Mouse (Mus musculus) neural tube, embryonic 13.5 days (tissue): ENCODE measurements around the gene Spryd3. TPM values are rescaled to one million over a fixed set of nuclear protein-coding genes. Genes with fewer than 3 reads are reported as not detected.

ENCODE experiments used
- ATAC-seq: fragments of 200-750 bp; cut with Nextera tagmentation; 2 replicates; pipeline ENCODE4 v1.8.0; 2017; ENCODE audit warnings: low read depth, mild to moderate bottlenecking, moderate TSS enrichment, moderate library complexity
- H3K27ac ChIP-seq: fragments of 300-500 bp; sonication (generic); replicated peaks from 2 replicates; pipeline ENCODE4 v1.5.1; 2015; ENCODE audit warnings: moderate library complexity, mild to moderate bottlenecking, inconsistent platforms
- H3K27me3 ChIP-seq: fragments of 300-500 bp; sonication (generic); 2 replicates; pipeline ENCODE4 v1.6.1; 2015; ENCODE audit warnings: mild to moderate bottlenecking, inconsistent platforms
- H3K36me3 ChIP-seq: fragments of 300-500 bp; sonication (generic); 2 replicates; pipeline ENCODE4 v1.6.1; 2015; ENCODE audit warnings: mild to moderate bottlenecking, inconsistent platforms
- H3K4me1 ChIP-seq: fragments of 300-500 bp; sonication (generic); replicated peaks from 2 replicates; pipeline ENCODE4 v1.6.1; 2015; ENCODE audit warnings: inconsistent platforms
- H3K4me2 ChIP-seq: fragments of 300-500 bp; sonication (generic); 2 replicates; pipeline ENCODE4 v1.6.1; 2015; ENCODE audit warnings: inconsistent platforms, mild to moderate bottlenecking, moderate library complexity
- H3K4me3 ChIP-seq: fragments of 300-500 bp; sonication (generic); 2 replicates; pipeline ENCODE4 v1.5.1; 2015; ENCODE audit warnings: mild to moderate bottlenecking, inconsistent platforms
- H3K9ac ChIP-seq: fragments of 300-500 bp; sonication (generic); 2 replicates; pipeline ENCODE4 v1.6.1; 2015; ENCODE audit warnings: moderate library complexity, mild to moderate bottlenecking, inconsistent platforms
- H3K9me3 ChIP-seq: fragments of 300-500 bp; sonication (generic); 2 replicates; pipeline ENCODE4 v1.6.1; 2016; ENCODE audit warnings: inconsistent platforms
- WGBS: fragments of 180-500 bp; shearing (Covaris S2); methylation state at CpG from one replicate; pipeline ENCODE4 v1.1.7; 2015; 5-methylcytosine and 5-hydroxymethylcytosine counted together
- polyA plus RNA-seq: library from polyadenylated mRNA; unstranded; fragments of >200 nt; fragmentation: Nextera tagmentation; extraction: Ambion mirVana; gene quantifications from 2 replicates; pipeline ENCODE4 v1.2.1, GENCODE M21; 2015

Gene Spryd3
- polyA plus RNA-seq, 1 experiment from 2014 or later = 54.1 TPM

DNA sequence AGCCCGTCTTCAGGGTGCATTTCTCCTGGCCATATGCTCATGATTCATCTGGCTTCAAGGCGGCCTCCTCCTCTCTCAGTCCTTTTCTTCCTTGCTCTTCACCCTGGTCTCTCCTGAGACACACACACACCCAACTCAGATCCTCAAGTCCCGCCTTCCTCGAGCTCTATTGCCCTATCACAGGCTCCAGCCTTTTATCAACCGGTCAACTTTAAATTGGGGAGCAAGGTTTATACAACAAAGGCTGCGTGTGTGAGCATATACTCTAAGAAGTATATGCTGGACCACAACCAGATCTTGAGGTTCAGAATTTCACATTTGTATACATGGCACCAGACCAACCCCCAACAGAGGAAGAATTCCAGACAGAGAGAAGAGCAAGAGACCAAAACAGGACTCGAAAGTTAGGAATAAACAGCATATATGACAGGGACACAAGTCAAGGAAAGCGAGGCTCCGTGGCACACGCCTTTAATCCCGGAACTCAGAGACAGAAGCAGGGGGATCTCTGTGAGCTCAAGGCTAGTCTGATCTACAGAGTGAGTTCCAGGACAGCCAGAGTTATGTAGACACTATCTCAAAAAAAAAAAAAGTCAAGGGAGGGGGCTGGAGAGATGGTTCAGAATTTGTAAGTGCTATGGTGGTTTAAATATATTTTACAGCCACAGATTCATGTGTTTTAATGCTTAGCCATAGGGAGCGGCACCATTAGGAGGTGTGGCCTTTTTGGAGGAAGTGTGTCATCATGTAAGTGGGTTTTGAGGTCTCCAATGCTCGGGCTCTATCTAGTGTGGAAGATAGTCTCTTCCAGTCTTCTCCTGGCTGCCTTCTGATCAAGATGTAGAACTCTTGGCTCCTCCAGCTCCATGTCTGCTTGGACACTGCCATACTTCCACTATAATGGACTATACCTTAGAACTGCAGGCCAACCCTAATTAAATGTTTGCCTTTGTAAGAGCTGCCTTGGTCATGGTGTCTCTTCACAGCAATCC, 65.3 kb downstream of the Spryd3 start:
- Histone ChIP-seq H3K27me3 (peaks cover 34% of the 10 kb centered on the region), H3K36me3 (no peaks in the 10 kb centered on the region), H3K4me3 (no peak overlapping the region), H3K4me1 (peaks cover 19% of the 10 kb centered on the region), H3K27ac (no peak overlapping the region), H3K4me2 (no peak overlapping the region), H3K9ac (no peak overlapping the region), H3K9me3 (no peaks in the 10 kb centered on the region)
- no peak for ATAC-seq
- 77% methylated on average over 13 of the region's 13 CpGs for WGBS

Other genes with a start within 250 kb of the Spryd3 start
- gene Krt76, start 243.3 kb downstream of the Spryd3 start, polyA plus RNA-seq = not detected in 2 replicates
- gene Krt4, start 211.5 kb downstream of the Spryd3 start, polyA plus RNA-seq = 0.11 TPM in 1 of 2 replicates, not detected in the other
- 0.32 TPM in 2 replicates for gene Krt79, start 195.9 kb downstream of the Spryd3 start, polyA plus RNA-seq
- not detected in 2 replicates for gene Krt78, start 181.9 kb downstream of the Spryd3 start, polyA plus RNA-seq
- 0.82 and 4.3 TPM in 2 replicates for gene Krt8, start 131.8 kb downstream of the Spryd3 start, polyA plus RNA-seq
- 1.4 and 3.8 TPM in 2 replicates for gene Krt18, start 108.1 kb downstream of the Spryd3 start, polyA plus RNA-seq
- 81.2 and 90.3 TPM in 2 replicates for gene Eif4b, start 62.5 kb downstream of the Spryd3 start, polyA plus RNA-seq
- 10.5 and 15.9 TPM in 2 replicates for gene Tns2, start 35.8 kb downstream of the Spryd3 start, polyA plus RNA-seq
- 0.36 and 1.2 TPM in 2 replicates for gene Igfbp6, start 8.1 kb upstream of the Spryd3 start, polyA plus RNA-seq
- gene Soat2, start 14.3 kb upstream of the Spryd3 start, polyA plus RNA-seq = 0.11 TPM in 1 of 2 replicates, not detected in the other
- gene Zfp740, start 67.0 kb upstream of the Spryd3 start, polyA plus RNA-seq = 64.8 and 67.9 TPM in 2 replicates
- gene Csad, start 68.5 kb upstream of the Spryd3 start, polyA plus RNA-seq = 35.9 and 38.8 TPM in 2 replicates
- gene Itgb7, start 95.7 kb upstream of the Spryd3 start, polyA plus RNA-seq = 0.30 and 1.7 TPM in 2 replicates
- 8.5 and 12.5 TPM in 2 replicates for gene Rarg, start 121.3 kb upstream of the Spryd3 start, polyA plus RNA-seq
- 0.14 TPM in 1 of 2 replicates, not detected in the other for gene Gm9918, start 134.3 kb upstream of the Spryd3 start, polyA plus RNA-seq
- 52.0 and 54.0 TPM in 2 replicates for gene Mfsd5, start 143.2 kb upstream of the Spryd3 start, polyA plus RNA-seq
- 5.6 and 7.5 TPM in 2 replicates for gene Espl1, start 160.0 kb upstream of the Spryd3 start, polyA plus RNA-seq
- gene Pfdn5, start 189.9 kb upstream of the Spryd3 start, polyA plus RNA-seq = 438 and 480 TPM in 2 replicates
- gene Myg1, start 195.5 kb upstream of the Spryd3 start, polyA plus RNA-seq = 74.0 and 82.6 TPM in 2 replicates
- gene Aaas, start 214.5 kb upstream of the Spryd3 start, polyA plus RNA-seq = 31.3 and 36.8 TPM in 2 replicates
- 0.47 and 0.69 TPM in 2 replicates for gene Sp7, start 230.9 kb upstream of the Spryd3 start, polyA plus RNA-seq